Mouse (Mus musculus): ENCODE data around the gene Prok2. TPM values are rescaled to one million over a fixed set of nuclear protein-coding genes. Genes with fewer than 3 reads are reported as not detected.

Prok2 gene
- total and polyA plus RNA-seq, 3 experiments, result 0.21 TPM; not detected in 2

DNA sequence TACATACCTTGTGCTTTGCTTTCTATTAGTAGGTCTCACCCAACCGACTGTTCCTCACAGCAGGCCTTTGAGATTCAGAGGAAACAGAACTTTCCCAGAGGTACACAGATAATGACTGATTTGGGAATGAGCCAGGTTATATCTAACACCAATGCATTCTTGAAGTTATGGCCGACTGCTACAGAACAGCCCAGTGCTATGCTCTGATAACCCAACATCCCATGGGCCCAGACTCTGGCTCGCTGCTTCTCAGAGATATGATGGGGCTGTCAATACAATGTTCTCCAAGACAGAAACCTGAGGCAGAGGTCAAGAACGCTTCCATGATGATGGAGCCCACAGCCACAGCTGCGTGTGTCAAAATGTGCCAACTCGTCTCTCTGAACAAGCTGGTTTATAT is 37.7 kb downstream of the Prok2 start:
- peaks cover 11% of the 10 kb centered on the region for H3K9me3 ChIP-seq (replicated peaks; ENCODE audit: low read length)

DNA sequence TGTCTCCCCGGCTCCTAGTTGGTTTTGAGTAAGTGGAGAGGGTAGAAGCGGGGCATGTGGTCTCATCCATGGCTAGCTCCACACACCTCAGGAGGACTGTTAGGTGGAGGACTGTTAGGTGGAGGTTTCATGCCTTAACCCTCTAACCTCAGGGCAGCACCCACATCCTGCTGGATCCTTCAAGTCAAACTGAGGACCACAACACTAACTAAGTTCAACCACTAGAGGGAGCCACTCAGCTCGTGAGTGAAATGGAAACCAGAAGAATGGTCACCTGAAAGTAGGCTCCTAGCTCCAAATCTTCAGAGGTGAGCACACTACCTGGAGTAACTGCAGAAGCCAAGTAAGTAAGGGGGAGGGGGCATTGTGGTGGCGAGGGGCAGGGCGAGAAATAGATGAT is 41.3 kb downstream of the Prok2 start:
- no peaks in the 10 kb centered on the region for H3K79me2 ChIP-seq (replicated peaks; ENCODE audit: control insufficient read depth, extremely low read depth, insufficient read depth, poor library complexity, severe bottlenecking)
- peaks cover 3% of the 10 kb centered on the region for H3K9me3 ChIP-seq (replicated peaks; ENCODE audit: low read length)
- dilution Hi-C loops (cut with MboI; ENCODE audit: extremely low pct_ligation_motif_present, extremely low pct_unique_long_range_greater_than_20kb, low sequenced_read_pairs), result no loop called here
- peak; percentile 73 for DNase-seq (ENCODE audit: extremely low read depth)
- H3K27me3 ChIP-seq (replicated peaks), result no peaks in the 10 kb centered on the region
- H3K27ac ChIP-seq (ENCODE audit: insufficient read depth, low read depth), result no peak overlapping the region
- no peak overlapping the region for H3K4me2 ChIP-seq (ENCODE audit: insufficient read depth, low read depth, poor library complexity, severe bottlenecking)
- peaks cover 0 to 15% of the 10 kb centered on the region in 2 experiments; a peak in 2 of 4 replicates for H3K4me1 ChIP-seq (ENCODE audit: control insufficient read depth in 1 of 2, insufficient read depth in 2 of 2)
- H3K9ac ChIP-seq (ENCODE audit: insufficient read depth, low read depth), result no peak overlapping the region
- in situ Hi-C loops (cut with MboI; ENCODE audit: low pct_ligation_motif_present, low pct_unique_long_range_greater_than_20kb, low sequenced_read_pairs), result no loop called here
- TF ChIP-seq ZMIZ1 (IDR thresholded peaks at IDR 0.05; ENCODE audit: low read depth, low read length) (no peak), JUND (conservative IDR thresholded peaks at IDR 0.05; ENCODE audit: low read depth, low read length) (0 out of 2 replicates have a peak, but pooled peaks have one; percentile 21), NELFE (IDR thresholded peaks at IDR 0.05; ENCODE audit: low read depth, low read length) (no peak), TCF12 (IDR thresholded peaks at IDR 0.05; ENCODE audit: low read depth, low read length) (no peak), POLR2AphosphoS2 (IDR thresholded peaks at IDR 0.05; ENCODE audit: low read depth, low read length) (no peak), TBP (conservative IDR thresholded peaks at IDR 0.05; ENCODE audit: low read depth, low read length) (no peak), CHD2 (IDR thresholded peaks at IDR 0.05; ENCODE audit: low read length) (no peak), EP300 (IDR thresholded peaks at IDR 0.05; ENCODE audit: low read length) (no peak), KAT2A (IDR thresholded peaks at IDR 0.05; ENCODE audit: insufficient replicate concordance, low read length) (no peak), JUN (IDR thresholded peaks at IDR 0.05; ENCODE audit: insufficient read depth, low read depth, low read length) (no peak), MAX (IDR thresholded peaks at IDR 0.05; ENCODE audit: low read length) (no peak), ZC3H11A (IDR thresholded peaks at IDR 0.05; ENCODE audit: low read depth, low read length) (no peak), SIN3A (IDR thresholded peaks at IDR 0.05; ENCODE audit: low read length) (no peak), E2F4 (IDR thresholded peaks at IDR 0.05; ENCODE audit: insufficient replicate concordance, low read depth, low read length) (no peak), CTCF (conservative IDR thresholded peaks at IDR 0.05 in 1 of 2, IDR thresholded peaks at IDR 0.05 in 1 of 2; ENCODE audit: low read depth in 2 of 2, low read length in 2 of 2) (peak; percentile 76 to 86), RCOR1 (conservative IDR thresholded peaks at IDR 0.05; ENCODE audit: low read depth, low read length) (no peak), MAFK (IDR thresholded peaks at IDR 0.05; ENCODE audit: insufficient replicate concordance, low read length) (no peak), MYC (IDR thresholded peaks at IDR 0.05; ENCODE audit: low read depth, low read length) (no peak), NRF1 (IDR thresholded peaks at IDR 0.05; ENCODE audit: low read depth, low read length) (no peak), RAD21 (IDR thresholded peaks at IDR 0.05; ENCODE audit: low read depth, low read length) (peak; percentile 60), MEF2A (IDR thresholded peaks at IDR 0.05; ENCODE audit: borderline replicate concordance, low read depth, low read length) (no peak), POLR2A (IDR thresholded peaks at IDR 0.05; ENCODE audit: low read depth, low read length) (no peak), BHLHE40 (IDR thresholded peaks at IDR 0.05; ENCODE audit: low read depth, low read length) (peak; percentile 54; the same call in 1 of the 2 replicates), HCFC1 (IDR thresholded peaks at IDR 0.05; ENCODE audit: low read depth, low read length) (no peak), PAX5 (IDR thresholded peaks at IDR 0.05; ENCODE audit: low read length) (no peak), SMC3 (IDR thresholded peaks at IDR 0.05; ENCODE audit: low read depth, low read length) (peak; percentile 79), CHD1 (IDR thresholded peaks at IDR 0.05; ENCODE audit: low read depth, low read length) (no peak), USF2 (conservative IDR thresholded peaks at IDR 0.05; ENCODE audit: low read depth, low read length) (no peak), ZNF384 (IDR thresholded peaks at IDR 0.05; ENCODE audit: low read depth, low read length) (no peak), IRF4 (IDR thresholded peaks at IDR 0.05; ENCODE audit: low read depth, low read length) (0 out of 2 replicates have a peak, but pooled peaks have one; percentile 39), USF1 (IDR thresholded peaks at IDR 0.05; ENCODE audit: low read depth, low read length) (no peak), MAZ (IDR thresholded peaks at IDR 0.05; ENCODE audit: low read depth, low read length) (no peak)
- H3K4me3 ChIP-seq (replicated peaks in 1 of 3; ENCODE audit: low read depth in 2 of 3, low read length in 2 of 3, poor library complexity in 1 of 3), result no peak overlapping the region
- no peaks in the 10 kb centered on the region for H3K36me3 ChIP-seq (replicated peaks in 1 of 2; ENCODE audit: control insufficient read depth in 1 of 2, insufficient read depth in 1 of 2, low read length in 1 of 2)

More for the DNA sequence above, 37.7 kb downstream of the Prok2 start:
- no peak for DNase-seq (ENCODE audit: extremely low read depth)
- in situ Hi-C loops (cut with MboI; ENCODE audit: low pct_ligation_motif_present, low pct_unique_long_range_greater_than_20kb, low sequenced_read_pairs) (no loop called here), dilution Hi-C loops (cut with MboI; ENCODE audit: extremely low pct_ligation_motif_present, extremely low pct_unique_long_range_greater_than_20kb, low sequenced_read_pairs) (no loop called here)
- Histone ChIP-seq H3K4me2 (ENCODE audit: insufficient read depth, low read depth, poor library complexity, severe bottlenecking) (no peak overlapping the region), H3K27me3 (replicated peaks) (no peaks in the 10 kb centered on the region), H3K79me2 (replicated peaks; ENCODE audit: control insufficient read depth, extremely low read depth, insufficient read depth, poor library complexity, severe bottlenecking) (no peaks in the 10 kb centered on the region), H3K36me3 (replicated peaks in 1 of 2; ENCODE audit: control insufficient read depth in 1 of 2, insufficient read depth in 1 of 2, low read length in 1 of 2) (no peaks in the 10 kb centered on the region), H3K9ac (ENCODE audit: insufficient read depth, low read depth) (no peak overlapping the region), H3K4me3 (replicated peaks in 1 of 3; ENCODE audit: low read depth in 2 of 3, low read length in 2 of 3, poor library complexity in 1 of 3) (no peak overlapping the region), H3K27ac (ENCODE audit: insufficient read depth, low read depth) (no peak overlapping the region), H3K4me1 (ENCODE audit: control insufficient read depth in 1 of 2, insufficient read depth in 2 of 2) (0 out of 4 replicates have a peak, but pooled peaks cover 0 to 5% of the 10 kb centered on the region in 2 experiments)
- no peak for TF ChIP-seq NELFE (IDR thresholded peaks at IDR 0.05; ENCODE audit: low read depth, low read length)
- TF ChIP-seq PAX5 (IDR thresholded peaks at IDR 0.05; ENCODE audit: low read length), result no peak
- no peak for TF ChIP-seq GABPA (IDR thresholded peaks at IDR 0.05; ENCODE audit: insufficient replicate concordance, low read depth, low read length)
- no peak for TF ChIP-seq CHD2 (IDR thresholded peaks at IDR 0.05; ENCODE audit: low read length)
- no peak for TF ChIP-seq SIN3A (IDR thresholded peaks at IDR 0.05; ENCODE audit: low read length)
- TF ChIP-seq ETS1 (conservative IDR thresholded peaks at IDR 0.05; ENCODE audit: low read depth, low read length), result no peak
- no peak for TF ChIP-seq RCOR1 (conservative IDR thresholded peaks at IDR 0.05; ENCODE audit: low read depth, low read length)
- no peak for TF ChIP-seq ELF1 (IDR thresholded peaks at IDR 0.05; ENCODE audit: low read depth, low read length)
